8 mouse cellular contexts compared by ENCODE assay signal in the genomic region with DNA sequence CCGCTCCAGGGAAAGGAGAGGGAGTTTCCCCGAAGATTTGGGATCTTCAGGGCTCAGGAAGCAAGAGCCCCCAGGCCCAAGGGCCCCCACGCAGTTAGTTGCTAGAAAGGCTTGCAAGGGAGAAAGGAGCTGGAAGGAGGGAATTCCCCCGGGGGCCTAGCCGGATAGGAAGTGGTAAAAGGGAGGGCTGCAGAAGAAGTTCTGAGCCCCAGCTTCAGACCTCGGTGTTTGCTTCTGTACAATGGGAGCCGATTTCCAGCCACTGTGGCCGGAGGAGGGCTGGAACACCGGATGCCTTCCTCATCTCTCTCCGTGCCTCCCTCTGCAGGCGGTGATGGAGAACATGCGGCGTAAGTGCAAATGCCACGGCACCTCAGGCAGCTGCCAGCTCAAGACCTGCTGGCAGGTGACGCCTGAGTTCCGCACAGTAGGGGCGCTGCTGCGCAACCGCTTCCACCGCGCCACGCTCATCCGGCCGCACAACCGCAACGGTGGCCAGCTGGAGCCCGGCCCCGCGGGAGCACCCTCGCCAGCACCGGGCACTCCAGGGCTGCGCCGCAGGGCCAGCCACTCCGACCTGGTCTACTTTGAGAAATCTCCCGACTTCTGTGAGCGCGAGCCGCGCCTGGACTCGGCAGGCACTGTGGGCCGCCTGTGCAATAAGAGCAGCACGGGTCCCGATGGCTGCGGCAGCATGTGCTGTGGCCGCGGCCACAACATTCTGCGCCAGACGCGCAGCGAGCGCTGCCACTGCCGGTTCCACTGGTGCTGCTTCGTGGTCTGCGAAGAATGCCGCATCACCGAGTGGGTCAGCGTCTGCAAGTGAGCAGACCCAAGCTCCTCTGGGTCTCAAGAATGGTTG. TPM values are rescaled to one million over a fixed set of nuclear protein-coding genes. Genes with fewer than 3 reads are reported as not detected.
DNase-seq lines count a peak whose midpoint lies in the region; ATAC-seq and TF ChIP-seq lines count a peak whose summit lies in the region.

No protein-coding gene starts in this region.

- peak overlapping the region; percentile 45 for H3K4me3 ChIP-seq in hindbrain, embryonic 13.5 days

- TF ChIP-seq CTCF in Patski (IDR thresholded peaks at IDR 0.05) = no peak

- WGBS in hindbrain, embryonic 13.5 days = under 1% methylated on average over 56 of the region's 57 CpGs

- peak overlapping the region; percentile 49; the same call in 1 of the 2 replicates for H3K27ac ChIP-seq in hindbrain, embryonic 13.5 days

- peak overlapping the region; percentile 74 for H3K4me2 ChIP-seq in hindbrain, embryonic 13.5 days

- in situ Hi-C loops in Patski (cut with MboI; ENCODE audit: low pct_unique_long_range_greater_than_20kb) = no loop called here

- no peaks in the 10 kb centered on the region for H3K36me3 ChIP-seq in hindbrain, embryonic 13.5 days

- no peaks in the 10 kb centered on the region for H3K9me3 ChIP-seq in hindbrain, embryonic 13.5 days

- H3K27me3 ChIP-seq in Patski = peaks cover 76% of the 10 kb centered on the region
- H3K27me3 ChIP-seq in hindbrain, embryonic 13.5 days = peaks cover 95% of the 10 kb centered on the region

- POLR2A ChIA-PET in Patski (lab: Charles Lee) = interaction anchor here (0.8 kb wide), 1 partner anchor 12 kb away, joined by 3 read pairs; no protein-coding TSS in a partner anchor

- DNase-seq in Patski (ENCODE audit: low read depth, low spot score) = peak; percentile 10
- peak; percentile 72 for DNase-seq in cerebellum, adult 8-10 months
- peak; percentile 60 to 68 for DNase-seq in left cerebral cortex, adult 8-10 months (ENCODE audit: low spot score in 2 of 2)
- DNase-seq in mesoderm, embryonic 11.5 days (ENCODE audit: low read depth, low spot score) = peak; percentile 83
- peak; percentile 72 for DNase-seq in right cerebral cortex, postnatal 14 days
- DNase-seq in urinary bladder, postnatal 25 days (ENCODE audit: low spot score) = peak; percentile 67

- H3K4me1 ChIP-seq in hindbrain, embryonic 13.5 days (replicated peaks) = peaks cover 64% of the 10 kb centered on the region

- peak; percentile 45 for ATAC-seq in Patski
- ATAC-seq in frontal cortex, adult (ENCODE audit: low TSS enrichment) = peak; percentile 28
- ATAC-seq in hindbrain, embryonic 13.5 days (ENCODE audit: low FRiP score) = peak; percentile 49

- CTCF ChIA-PET in Patski (lab: Charles Lee) = interaction anchor here (1.3 to 1.7 kb wide), 4 partner anchors 8 to 15 kb away, joined by 4 to 7 read pairs (median 4); a partner anchor contains a TSS

- peak overlapping the region; percentile 72 for H3K9ac ChIP-seq in hindbrain, embryonic 13.5 days

RNA-seq across cellular contexts. Expression of a gene that starts 11.7 kb away (rescaled TPM):
- polyA plus RNA-seq in Patski (2021) = not detected
- 0.19 and 0.45 TPM in 2 replicates for polyA plus RNA-seq in hindbrain, embryonic 13.5 days (2015; fragmentation: Nextera tagmentation; extraction: Ambion mirVana)
- total RNA-seq in left cerebral cortex, adult 8-10 months (2022) = 10 to 100 TPM; 11.0 to 11.8 (median 11.2) TPM

RNA-seq across cellular contexts. Expression of a gene that starts 31.3 kb away (rescaled TPM):
- not detected for polyA plus RNA-seq in Patski (2021)
- 3.6 and 4.5 TPM in 2 replicates for polyA plus RNA-seq in hindbrain, embryonic 13.5 days (2015; fragmentation: Nextera tagmentation; extraction: Ambion mirVana)
- total RNA-seq in left cerebral cortex, adult 8-10 months (2022) = 1 to 10 TPM; 2.4 to 3.7 (median 2.5) TPM

RNA-seq across cellular contexts. Expression of a gene that starts 51.7 kb away (rescaled TPM):
- not detected for polyA plus RNA-seq in Patski (2021)
- polyA plus RNA-seq in hindbrain, embryonic 13.5 days (2015; fragmentation: Nextera tagmentation; extraction: Ambion mirVana) = 6.1 and 6.5 TPM in 2 replicates
- total RNA-seq in left cerebral cortex, adult 8-10 months (2022) = 100 to 1,000 TPM; 264 to 303 (median 291) TPM

RNA-seq across cellular contexts. Expression of a gene that starts 54.0 kb away (rescaled TPM):
- not detected for polyA plus RNA-seq in Patski (2021)
- 0.16 and 0.21 TPM in 2 replicates for polyA plus RNA-seq in hindbrain, embryonic 13.5 days (2015; fragmentation: Nextera tagmentation; extraction: Ambion mirVana)
- total RNA-seq in left cerebral cortex, adult 8-10 months (2022) = under 1 TPM; 0.13 to 0.64 (median 0.48) TPM

Comparison
In these comparisons a context has a peak if more than half of its experiments do, and no peak if none do; other contexts are left out.
1. Peak in every context shown above with its lines: DNase-seq, ATAC-seq, H3K4me3 ChIP-seq and H3K27ac ChIP-seq.
2. DNase-seq: peak in every context shown above with its lines; median percentile 83 in mesoderm, embryonic 11.5 days; 72 in cerebellum, adult 8-10 months; 72 in right cerebral cortex, postnatal 14 days; 67 in urinary bladder, postnatal 25 days; 64 in left cerebral cortex, adult 8-10 months; 10 in Patski.